ENCODE assay signal across 23 mouse cellular contexts in genomic region chr6:53713152-53713551, GRCm38 (mm10).
DNase-seq lines count a peak whose midpoint lies in the region; ATAC-seq and TF ChIP-seq lines count a peak whose summit lies in the region.
"Had no signal": no experiment of that assay in that cellular context is flagged by ENCODE, and none has a peak within 500 bp of the region (broad histone marks: within the 10 kb centered on the region; RNA-seq: fewer than 3 reads in every experiment).

No protein-coding gene starts in this region.

- WGBS in macrophage (ENCODE audit: missing documents): 12% methylated on average over 9 of the region's 9 CpGs
- 65% methylated on average over 9 of the region's 9 CpGs for WGBS in stomach, postnatal 0 days
- WGBS in hindbrain, postnatal 0 days: 74% methylated on average over 9 of the region's 9 CpGs

- peaks cover 51% of the 10 kb centered on the region for H3K4me1 ChIP-seq in bone marrow macrophage, adult 2 months (ENCODE audit: control insufficient read depth, insufficient read depth, low read length)
- no peaks in the 10 kb centered on the region for H3K4me1 ChIP-seq in stomach, postnatal 0 days (replicated peaks; ENCODE audit: control insufficient read depth, insufficient read depth)
- no peaks in the 10 kb centered on the region for H3K4me1 ChIP-seq in hindbrain, postnatal 0 days (ENCODE audit: insufficient read depth, low read length)
- H3K4me1 ChIP-seq: embryonic facial prominence, embryonic 10.5 days had no signal

- TF ChIP-seq CTCF in bone marrow macrophage, adult 2 months (IDR thresholded peaks at IDR 0.05; ENCODE audit: low read depth, low read length): no peak
- TF ChIP-seq CTCF in stomach, postnatal 0 days (IDR thresholded peaks at IDR 0.05; ENCODE audit: low read depth): peak; percentile 2; the same call in 1 of the 2 replicates
- TF ChIP-seq CTCF in hindbrain, postnatal 0 days (IDR thresholded peaks at IDR 0.05; ENCODE audit: low read depth): no peak

- H3K4me2 ChIP-seq in stomach, postnatal 0 days (replicated peaks; ENCODE audit: low read depth): no peak overlapping the region
- no peak overlapping the region for H3K4me2 ChIP-seq in hindbrain, postnatal 0 days (ENCODE audit: low read depth, low read length)
- H3K4me2 ChIP-seq: neural tube, embryonic 13.5 days had no signal

- H3K9ac ChIP-seq in stomach, postnatal 0 days (ENCODE audit: low read length): no peak overlapping the region
- H3K9ac ChIP-seq in hindbrain, postnatal 0 days (replicated peaks; ENCODE audit: low read length): no peak overlapping the region
- H3K9ac ChIP-seq: liver, postnatal 0 days; neural tube, embryonic 13.5 days had no signal

- no peak for TF ChIP-seq EP300 in stomach, postnatal 0 days (optimal IDR thresholded peaks at IDR 0.05)

- no peaks in the 10 kb centered on the region for H3K27me3 ChIP-seq in stomach, postnatal 0 days (ENCODE audit: control insufficient read depth, insufficient read depth, low read length)
- no peaks in the 10 kb centered on the region for H3K27me3 ChIP-seq in hindbrain, postnatal 0 days (ENCODE audit: insufficient read depth, low read length)

- peak; percentile 1 to 5 for DNase-seq in spleen, postnatal 36 days (ENCODE audit: low spot score in 2 of 2)
- DNase-seq in spleen, adult 18-20 months: no peak
- no peak for DNase-seq in stomach, postnatal 0 days (ENCODE audit: low spot score)
- DNase-seq in hindbrain, postnatal 0 days (ENCODE audit: low spot score): no peak
- no peak for DNase-seq in adrenal gland, postnatal 36 days
- DNase-seq: adrenal gland, postnatal 14 days; B cell, adult 2 months; cerebellum, adult 8-10 months; gastrocnemius, postnatal 10 days; heart, adult 2 months; heart, postnatal 4 days; kidney, adult 2 months; kidney, postnatal 10 days; left cerebral cortex, postnatal 4 days; liver, postnatal 0 days; right cerebral cortex, adult 18-20 months had no signal

- TF ChIP-seq POLR2A in bone marrow macrophage, adult 2 months (IDR thresholded peaks at IDR 0.05; ENCODE audit: borderline replicate concordance, low read depth, low read length): no peak

- no peaks in the 10 kb centered on the region for H3K79me2 ChIP-seq in macrophage (ENCODE audit: inconsistent target)

- ATAC-seq in stomach, postnatal 0 days (ENCODE audit: low FRiP score, low TSS enrichment): no peak
- ATAC-seq in hindbrain, postnatal 0 days: no peak
- ATAC-seq: activated CD4-positive, CD25-positive, alpha-beta regulatory T cell, adult 4 months; inflammation-experienced regulatory T-cells, adult 6 months; liver, postnatal 0 days had no signal

- no peaks in the 10 kb centered on the region for H3K9me3 ChIP-seq in stomach, postnatal 0 days (ENCODE audit: control insufficient read depth, low read length)
- no peaks in the 10 kb centered on the region for H3K9me3 ChIP-seq in hindbrain, postnatal 0 days (ENCODE audit: low read length)
- H3K9me3 ChIP-seq: embryonic facial prominence, embryonic 10.5 days; midbrain, embryonic 10.5 days; neural tube, embryonic 13.5 days had no signal

- no peaks in the 10 kb centered on the region for H3K36me3 ChIP-seq in macrophage (ENCODE audit: inconsistent target)
- H3K36me3 ChIP-seq in stomach, postnatal 0 days (ENCODE audit: control insufficient read depth, insufficient read depth, low read length): no peaks in the 10 kb centered on the region
- H3K36me3 ChIP-seq in hindbrain, postnatal 0 days (ENCODE audit: insufficient read depth, low read length): no peaks in the 10 kb centered on the region
- H3K36me3 ChIP-seq: embryonic facial prominence, embryonic 10.5 days; midbrain, embryonic 10.5 days; neural tube, embryonic 13.5 days had no signal

- peak overlapping the region; percentile 81 for H3K27ac ChIP-seq in bone marrow macrophage, adult 2 months (ENCODE audit: insufficient read depth, low read depth, low read length)
- H3K27ac ChIP-seq in macrophage: peak overlapping the region; percentile 89
- no peak overlapping the region for H3K27ac ChIP-seq in stomach, postnatal 0 days (replicated peaks)
- no peak overlapping the region for H3K27ac ChIP-seq in hindbrain, postnatal 0 days
- H3K27ac ChIP-seq: embryonic facial prominence, embryonic 10.5 days; heart, adult 2 months; midbrain, embryonic 10.5 days; neural tube, embryonic 13.5 days had no signal

- H3K4me3 ChIP-seq in bone marrow macrophage, adult 2 months (ENCODE audit: insufficient read depth, low read length): 0 out of 2 replicates have a peak overlapping the region, but pooled peaks have one; percentile 4
- no peak overlapping the region for H3K4me3 ChIP-seq in macrophage (ENCODE audit: inconsistent target)
- H3K4me3 ChIP-seq in stomach, postnatal 0 days (ENCODE audit: low read depth, low read length): no peak overlapping the region
- H3K4me3 ChIP-seq in hindbrain, postnatal 0 days (ENCODE audit: low read length): no peak overlapping the region
- H3K4me3 ChIP-seq: embryonic facial prominence, embryonic 10.5 days; heart, adult 2 months; midbrain, embryonic 10.5 days; neural tube, embryonic 13.5 days had no signal

Comparison
In these comparisons a context has a peak if more than half of its experiments do, and no peak if none do; other contexts are left out.
1. DNase-seq: peak in spleen, postnatal 36 days (2 of 2); none in spleen, adult 18-20 months (0 of 2), stomach, postnatal 0 days (single experiment), hindbrain, postnatal 0 days (single experiment) and adrenal gland, postnatal 36 days (0 of 2).
2. H3K27ac ChIP-seq: peak in bone marrow macrophage, adult 2 months (single experiment) and macrophage (single experiment); none in stomach, postnatal 0 days (single experiment) and hindbrain, postnatal 0 days (single experiment).